Mouse (Mus musculus) Patski (cell line): ENCODE measurements at regions not wholly inside any gene's neighbourhood (a gene's known extent, or its start where the extent isn't known, plus 50 kb on each side); places are given as distances from the start of the nearest gene placed in this dataset.

Source experiments
- ATAC-seq: fragments of 100-300 bp; one replicate; pipeline ENCODE4 v1.8.0; 2021
- CTCF ChIA-PET: fragments of 350-600 bp; sonication (Branson Sonifier 250); formaldehyde crosslinking; loops from one replicate; lab custom pipeline; 2022; ENCODE audit warnings: inconsistent platforms; lab: Charles Lee
- POLR2A ChIA-PET: fragments of 350-600 bp; sonication (Branson Sonifier 250); formaldehyde crosslinking; loops from one replicate; lab custom pipeline; 2022; ENCODE audit warnings: antibody characterized with exemption, inconsistent platforms; lab: Charles Lee
- DNase-seq: peaks from one replicate; pipeline ENCODE4 v3.0.0-alpha.2; 2011; ENCODE audit warnings: low read depth, low spot score
- H3K27me3 ChIP-seq: fragments of 371-371 bp; one replicate; pipeline ENCODE4 v1.5.1; 2021
- CTCF ChIP-seq: fragments of 100-300 bp; IDR thresholded peaks from one replicate; pipeline ENCODE4 v1.5.1; 2021
- in situ Hi-C: fragments of 300-500 bp; cut with MboI; formaldehyde crosslinking; loops from 3 replicates; pipeline ENCODE4 v1.11.1; 2018; ENCODE audit warnings: low pct_unique_long_range_greater_than_20kb, mixed read lengths

DNA sequence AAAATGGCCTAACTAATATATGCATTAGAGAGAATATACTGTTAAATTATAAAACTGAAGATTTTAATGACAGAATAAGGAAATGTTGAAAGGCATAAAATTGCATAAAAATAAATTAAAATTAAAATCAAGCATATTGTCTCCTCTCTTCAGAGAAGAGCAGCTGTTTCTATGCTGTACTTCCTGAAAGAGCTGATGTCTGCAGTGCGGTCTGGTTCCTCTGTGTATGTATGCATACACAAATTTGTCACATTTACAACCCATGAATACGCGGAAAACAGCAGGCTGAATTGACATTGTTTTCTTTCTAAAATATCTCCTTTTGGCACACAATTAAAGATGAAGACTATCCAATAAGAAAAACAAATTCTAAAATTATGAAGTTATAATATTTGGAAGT is 278.5 kb downstream of the Olfr1505 start:
- ATAC-seq (no peak), DNase-seq (no peak)
- in situ Hi-C loops, result no loop called here
- peaks cover 28% of the 10 kb centered on the region for H3K27me3 ChIP-seq
- CTCF ChIA-PET, result no interaction called here
- POLR2A ChIA-PET, result no interaction called here
- no peak for TF ChIP-seq CTCF

DNA sequence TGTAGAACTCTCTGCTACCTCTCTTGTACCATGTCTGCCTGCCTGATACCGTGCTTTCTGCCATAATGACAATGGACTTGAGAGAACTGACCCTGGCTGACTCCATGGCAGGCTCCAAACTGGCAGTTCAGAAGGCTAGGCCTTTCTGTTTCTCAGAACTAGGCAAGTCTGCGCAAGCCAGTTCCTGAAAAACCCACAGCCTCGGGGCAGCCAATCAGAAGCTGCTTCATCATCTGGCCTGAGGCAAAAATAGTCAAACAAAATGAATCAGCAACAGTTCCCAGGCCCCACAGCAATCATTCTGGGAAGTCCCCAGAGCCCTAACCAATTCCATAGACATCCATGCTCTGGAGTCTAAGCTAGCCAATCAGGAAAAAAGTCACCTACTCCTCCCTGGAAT is 284.5 kb downstream of the Olfr1505 start:
- ATAC-seq, result peak; percentile 17
- peaks cover 5% of the 10 kb centered on the region for H3K27me3 ChIP-seq
- in situ Hi-C loops, result no loop called here
- no peak for TF ChIP-seq CTCF
- no peak for DNase-seq
- POLR2A ChIA-PET, result no interaction called here
- CTCF ChIA-PET, result no interaction called here

DNA sequence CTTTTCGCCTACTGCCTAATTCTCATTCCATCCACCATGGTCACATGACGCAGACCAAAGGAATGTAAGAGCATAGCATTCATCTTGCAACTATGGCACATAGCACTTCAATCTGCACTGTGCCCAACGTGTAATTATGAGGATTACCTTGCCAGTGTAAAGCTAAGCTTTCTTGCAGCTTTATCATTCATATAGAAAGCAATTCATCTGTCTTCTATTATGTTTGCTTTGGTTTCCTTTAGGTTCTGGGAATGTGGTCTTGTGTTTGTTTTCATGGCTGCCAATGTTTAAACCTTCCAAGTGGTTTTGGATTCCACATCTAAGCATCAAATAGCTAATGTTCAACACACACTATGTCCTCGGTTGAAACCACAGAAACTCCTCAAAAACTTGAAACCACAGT is 307.2 kb downstream of the Olfr1505 start:
- no peak for TF ChIP-seq CTCF
- H3K27me3 ChIP-seq, result peaks cover 4% of the 10 kb centered on the region
- DNase-seq (no peak), ATAC-seq (no peak)
- in situ Hi-C loops, result no loop called here
- POLR2A ChIA-PET, result no interaction called here
- CTCF ChIA-PET, result no interaction called here

DNA sequence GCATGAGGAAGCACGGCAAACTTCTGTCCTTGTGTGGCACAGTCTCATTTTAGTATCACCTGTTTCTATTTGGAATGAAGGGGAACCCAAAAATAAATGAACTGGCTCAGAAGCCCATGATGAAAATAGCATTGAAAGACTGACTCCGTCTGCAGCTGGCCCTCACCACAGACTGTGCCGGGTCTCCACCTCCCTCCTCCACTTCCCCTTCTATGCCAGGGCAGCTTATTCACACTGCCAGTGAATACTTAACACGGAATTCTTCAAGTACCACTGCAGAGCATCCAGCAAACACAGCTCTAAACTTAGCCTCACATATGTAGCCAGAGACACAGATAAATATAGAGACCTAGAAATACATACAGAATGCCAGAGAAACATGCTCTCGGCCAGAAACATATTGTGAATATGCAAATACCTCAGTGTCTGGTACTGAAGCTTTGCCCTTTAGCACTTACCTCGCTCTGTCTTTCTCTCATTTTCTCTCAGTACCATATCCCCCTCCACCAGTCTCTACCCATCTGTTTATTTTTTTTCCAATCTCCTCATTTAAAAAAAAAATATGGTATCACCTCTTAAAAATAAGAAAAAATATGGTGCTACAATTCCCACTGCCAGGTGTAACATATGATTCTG is 311.8 kb downstream of the Olfr1505 start:
- TF ChIP-seq CTCF, result no peak
- H3K27me3 ChIP-seq, result peaks cover 10% of the 10 kb centered on the region
- no peak for DNase-seq
- ChIA-PET CTCF (no interaction called here), POLR2A (interaction anchor here (1.3 kb wide), 1 partner anchor 14 kb away, joined by 4 read pairs; no protein-coding TSS in a partner anchor)
- ATAC-seq, result no peak
- in situ Hi-C loops, result no loop called here

DNA sequence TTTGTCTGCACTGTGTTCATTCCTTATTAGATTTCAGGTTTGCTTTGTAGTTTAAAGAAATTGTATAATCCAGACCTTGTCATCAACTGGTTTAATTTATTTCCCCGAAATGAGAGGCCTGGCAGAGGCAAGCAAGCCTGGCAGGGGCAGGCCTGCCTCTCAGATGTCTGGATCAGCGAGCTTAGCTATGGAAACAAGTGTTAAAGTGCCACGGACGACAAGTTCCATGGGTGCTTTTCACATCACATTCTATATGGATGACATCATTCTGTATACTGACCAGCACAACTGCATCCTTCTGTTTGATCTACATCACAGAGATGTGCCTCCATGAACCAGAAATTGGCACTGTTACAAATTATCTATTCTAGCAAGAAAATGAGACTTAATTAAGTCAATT is 312.5 kb downstream of the Olfr1505 start:
- DNase-seq, result no peak

DNA sequence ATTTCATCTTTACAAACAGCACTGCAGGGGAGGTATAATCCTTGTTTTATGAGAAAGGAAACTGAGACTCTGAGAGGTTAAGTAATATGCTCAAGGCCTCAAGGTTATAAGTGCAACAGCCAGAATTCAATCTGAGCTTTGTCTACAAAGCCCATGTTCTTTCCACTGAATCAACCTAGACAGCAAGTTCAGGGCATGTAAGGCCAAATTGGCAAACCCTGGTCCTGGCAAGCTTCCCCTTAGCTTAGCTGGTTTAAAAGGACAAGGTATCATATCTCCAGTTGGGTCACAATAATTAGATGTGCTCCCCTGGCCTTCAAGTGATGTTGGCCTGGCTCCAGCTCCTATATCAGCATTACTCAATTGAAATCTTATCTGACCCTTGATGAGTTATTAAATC is 313.2 kb downstream of the Olfr1505 start:
- peaks cover 10% of the 10 kb centered on the region for H3K27me3 ChIP-seq
- DNase-seq, result no peak
- ATAC-seq, result no peak
- no peak for TF ChIP-seq CTCF
- in situ Hi-C loops, result no loop called here
- ChIA-PET CTCF (interaction anchor here (0.9 to 1.4 kb wide), 2 partner anchors 12 to 14 kb away, joined by 4 to 5 read pairs; no protein-coding TSS in a partner anchor), POLR2A (no interaction called here)

More for the DNA sequence above, 312.5 kb downstream of the Olfr1505 start:
- ATAC-seq, result no peak
- TF ChIP-seq CTCF, result no peak
- ChIA-PET POLR2A (no interaction called here), CTCF (interaction anchor here (0.9 to 1.4 kb wide), 2 partner anchors 13 to 15 kb away, joined by 4 to 5 read pairs; no protein-coding TSS in a partner anchor)
- in situ Hi-C loops, result no loop called here
- peaks cover 10% of the 10 kb centered on the region for H3K27me3 ChIP-seq

DNA sequence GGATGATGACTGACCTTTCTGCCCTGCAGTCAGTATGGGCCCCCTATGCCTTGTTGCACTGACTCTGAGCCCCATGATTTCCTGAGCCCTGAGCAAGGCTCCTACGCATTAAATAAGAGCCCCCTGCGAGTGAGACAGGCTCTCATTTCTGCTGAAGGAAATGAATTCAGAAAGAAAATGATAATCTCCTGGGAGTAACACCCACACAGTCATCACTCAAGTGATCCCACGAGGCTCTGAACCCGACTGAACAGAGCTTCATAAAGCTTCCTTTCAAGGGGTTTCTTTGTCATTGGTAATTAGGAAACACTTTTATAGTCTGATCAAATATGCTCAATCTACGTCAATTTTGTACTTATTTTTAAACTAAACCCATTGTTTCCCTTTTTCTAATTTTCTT is 330.2 kb downstream of the Olfr1505 start:
- in situ Hi-C loops, result no loop called here
- POLR2A ChIA-PET, result interaction anchor here (0.6 kb wide), 1 partner anchor 149 kb away, joined by 3 read pairs; no protein-coding TSS in a partner anchor
- H3K27me3 ChIP-seq, result peaks cover 21% of the 10 kb centered on the region
- DNase-seq (no peak), ATAC-seq (no peak)
- CTCF ChIA-PET, result no interaction called here
- TF ChIP-seq CTCF, result no peak

DNA sequence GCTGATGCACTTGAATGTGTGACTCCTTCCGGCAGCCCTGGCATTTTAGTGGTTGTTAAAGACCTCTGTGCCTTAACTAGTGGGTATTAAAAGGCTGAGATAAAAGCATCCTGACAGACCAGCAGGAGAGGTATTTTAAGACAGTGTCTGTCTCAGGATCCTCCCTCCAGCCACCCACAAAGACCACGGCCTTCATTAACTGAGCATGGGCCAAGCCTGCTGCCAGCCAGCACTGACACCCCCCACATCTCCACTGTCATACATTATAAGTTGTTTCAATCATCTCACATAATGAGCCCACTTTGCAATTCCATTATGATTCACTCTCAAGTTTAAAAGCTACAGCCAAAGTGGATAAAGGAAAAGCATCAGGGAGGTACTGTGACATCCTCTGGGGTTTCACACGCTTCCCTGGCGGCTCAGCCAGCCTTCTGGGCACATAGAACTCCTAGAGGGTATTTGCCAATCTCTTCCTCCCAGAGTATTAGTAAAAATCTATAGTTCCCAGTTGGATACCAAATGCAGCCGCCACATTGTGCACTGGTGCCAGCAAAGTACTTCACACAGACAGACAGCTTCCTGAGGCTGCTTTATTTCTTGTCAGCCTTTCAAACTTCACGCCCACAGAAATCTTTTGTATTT is 333.8 kb downstream of the Olfr1505 start:
- ATAC-seq (no peak), DNase-seq (no peak)
- in situ Hi-C loops, result no loop called here
- POLR2A ChIA-PET, result no interaction called here
- TF ChIP-seq CTCF, result no peak
- CTCF ChIA-PET, result no interaction called here
- H3K27me3 ChIP-seq, result peaks cover 21% of the 10 kb centered on the region

DNA sequence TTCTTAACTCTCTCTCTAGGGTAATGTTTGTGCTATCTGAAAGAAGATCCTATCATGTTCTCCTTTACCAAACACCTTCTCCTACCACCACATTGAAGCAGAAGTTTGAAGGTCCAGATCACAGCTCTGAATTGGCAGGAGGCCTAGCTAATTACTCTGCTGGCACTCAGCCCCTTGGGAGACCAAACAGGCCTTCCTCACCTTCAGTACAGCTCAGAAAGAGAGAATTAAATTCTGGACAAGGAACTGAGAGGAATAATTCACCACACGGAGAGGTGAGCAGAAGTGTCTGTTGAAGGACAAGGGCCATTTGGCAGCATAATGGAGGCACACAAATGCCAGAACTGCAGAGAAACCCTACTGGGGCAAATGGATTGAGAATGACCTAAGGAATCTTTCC is 334.6 kb downstream of the Olfr1505 start:
- no peak for ATAC-seq
- no peak for TF ChIP-seq CTCF
- ChIA-PET POLR2A (no interaction called here), CTCF (no interaction called here)
- peaks cover 21% of the 10 kb centered on the region for H3K27me3 ChIP-seq
- no peak for DNase-seq
- in situ Hi-C loops, result no loop called here

DNA sequence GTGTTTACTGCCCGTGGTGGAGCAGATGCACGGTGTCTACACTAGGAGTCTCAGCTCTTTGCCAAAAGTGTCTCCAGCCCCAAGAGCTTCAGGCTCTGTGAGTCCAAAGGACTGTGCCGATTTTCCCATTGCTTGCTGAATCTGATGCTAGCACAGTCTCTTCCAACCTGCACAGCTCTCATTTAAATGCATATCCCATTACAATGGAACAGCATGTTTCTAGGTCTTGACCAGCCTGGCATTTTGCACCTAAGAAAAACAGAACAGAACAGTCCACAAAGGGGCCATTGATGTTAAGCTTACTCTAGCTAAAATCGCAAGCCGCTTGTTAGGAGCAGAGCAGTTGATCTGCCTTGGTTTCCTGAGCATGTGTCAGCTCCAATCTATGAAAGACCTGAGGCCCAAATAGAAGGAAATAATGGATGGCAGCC is 339.2 kb downstream of the Tle4 start:
- ChIA-PET POLR2A (no interaction called here), CTCF (no interaction called here)
- in situ Hi-C loops, result no loop called here
- no peak for DNase-seq
- peaks cover 34% of the 10 kb centered on the region for H3K27me3 ChIP-seq
- no peak for ATAC-seq
- no peak for TF ChIP-seq CTCF

DNA sequence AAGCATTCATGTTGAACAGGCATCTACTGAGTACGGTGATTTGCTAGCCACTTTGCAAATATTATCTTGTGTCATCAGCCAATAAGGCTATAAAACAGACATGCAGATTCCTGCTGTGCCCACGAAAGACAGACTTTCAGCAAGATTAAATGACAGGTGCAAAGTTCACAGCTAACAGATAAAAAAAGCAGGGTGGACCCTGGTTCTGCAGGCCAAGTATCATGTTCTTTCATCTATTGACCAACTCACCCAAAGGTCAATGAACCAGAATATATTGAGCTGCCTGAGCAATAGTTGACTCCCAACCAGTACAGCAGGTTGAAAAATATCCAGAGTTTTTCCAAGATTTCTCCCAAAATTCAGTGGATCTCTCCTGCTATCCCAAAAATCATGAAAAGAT is 338.6 kb downstream of the Tle4 start:
- DNase-seq (no peak), ATAC-seq (no peak)
- ChIA-PET CTCF (no interaction called here), POLR2A (no interaction called here)
- in situ Hi-C loops, result no loop called here
- peaks cover 31% of the 10 kb centered on the region for H3K27me3 ChIP-seq
- TF ChIP-seq CTCF, result no peak
